Mouse (Mus musculus) megakaryocyte-erythroid progenitor cell, adult 5 weeks (primary cell): Measurements from ENCODE around the gene Ulk4. TPM values are rescaled to one million over a fixed set of nuclear protein-coding genes. Genes with fewer than 3 reads are reported as not detected.

Source experiments
- polyA plus RNA-seq: library from polyadenylated mRNA; stranded (reverse); fragments of >175 nt; gene quantifications from 2 replicates; pipeline ENCODE4 v1.2.3, GENCODE M21; 2012

The Ulk4 gene
- polyA plus RNA-seq: 0.19 and 0.53 TPM in 2 replicates

GRCm38 (mm10) chr9:121277118-121278060 is at the start of gene Ulk4:
Ulk4 (minus strand) TSS chr9:121277197.

GRCm38 (mm10) chr9:121297171-121298064 is 20.4 kb upstream of the Ulk4 start, which contains the start of gene Trak1:
Trak1 (plus strand) TSS chr9:121297502.

GRCm38 (mm10) chr9:120929081-120929480 is 347.9 kb downstream of the Ulk4 start, which contains the start of gene Ctnnb1:
Ctnnb1 (plus strand) TSS chr9:120929216.

Other genes starting within 250 kb of the Ulk4 start
- gene Trak1, start 20.3 kb upstream of the Ulk4 start, polyA plus RNA-seq: 49.8 and 57.1 TPM in 2 replicates
- not detected in 2 replicates for gene Cck, start 218.5 kb upstream of the Ulk4 start, polyA plus RNA-seq